Mouse (Mus musculus) thymus, adult 2 months (tissue): ENCODE measurements around the gene Odaph. TPM values are rescaled to one million over a fixed set of nuclear protein-coding genes. Genes with fewer than 3 reads are reported as not detected.
"Not testable (repeated sequence)": the region's sequence is repeated elsewhere in the genome, so short reads cannot be mapped to it uniquely, and the experiment has no call there.

Experiments
- DNase-seq: peaks from one replicate; pipeline ENCODE4 v3.0.0; 2021
- H3K27ac ChIP-seq: fragments of 200-500 bp; 2 replicates; pipeline ENCODE4 v1.5.1; 2012; ENCODE audit warnings: low read length, control low read depth; ENCODE audit not compliant: control insufficient read depth, insufficient read depth
- H3K27me3 ChIP-seq: fragments of 200-500 bp; 2 replicates; pipeline ENCODE4 v1.6.1; 2012; ENCODE audit warnings: mild to moderate bottlenecking, low read length, moderate library complexity, mixed read lengths; ENCODE audit not compliant: control insufficient read depth, insufficient read depth
- H3K36me3 ChIP-seq: fragments of 200-500 bp; 2 replicates; pipeline ENCODE4 v1.6.1; 2012; ENCODE audit warnings: mild to moderate bottlenecking, low read length, moderate library complexity; ENCODE audit not compliant: control insufficient read depth, insufficient read depth
- H3K4me1 ChIP-seq: fragments of 200-500 bp; replicated peaks from 2 replicates; pipeline ENCODE4 v1.6.1; 2012; ENCODE audit warnings: low read length; ENCODE audit not compliant: control insufficient read depth, insufficient read depth
- H3K4me3 ChIP-seq: fragments of 200-500 bp; 2 replicates; pipeline ENCODE4 v1.5.1; 2012; ENCODE audit warnings: mild to moderate bottlenecking, low read length, control low read depth, moderate library complexity; ENCODE audit not compliant: control insufficient read depth, insufficient read depth
- CTCF ChIP-seq: fragments of 200-500 bp; IDR thresholded peaks from 2 replicates; pipeline ENCODE4 v1.5.1; 2012; ENCODE audit warnings: mild to moderate bottlenecking, control low read depth, low read length, moderate library complexity, borderline replicate concordance; ENCODE audit not compliant: control insufficient read depth, poor library complexity, insufficient read depth; ENCODE audit errors: extremely low read depth
- POLR2A ChIP-seq: fragments of 200-500 bp; IDR thresholded peaks from 2 replicates; pipeline ENCODE4 v1.6.1; 2012; ENCODE audit warnings: mild to moderate bottlenecking, low read length, control low read depth, moderate library complexity; ENCODE audit not compliant: control insufficient read depth, poor library complexity, insufficient read depth; ENCODE audit errors: extremely low read depth
- WGBS: fragments of 180-500 bp; shearing (Covaris S2); methylation state at CpG from one replicate; pipeline ENCODE4 v1.1.7; 2018; 5-methylcytosine and 5-hydroxymethylcytosine counted together
- polyA plus RNA-seq: library from polyadenylated mRNA; depleted of rRNA; stranded (reverse); fragments of >200 nt; gene quantifications from 2 replicates; pipeline ENCODE4 v1.2.3, GENCODE M21; 2012; rRNA removed

The Odaph gene
- polyA plus RNA-seq = not detected in 2 replicates

DNA sequence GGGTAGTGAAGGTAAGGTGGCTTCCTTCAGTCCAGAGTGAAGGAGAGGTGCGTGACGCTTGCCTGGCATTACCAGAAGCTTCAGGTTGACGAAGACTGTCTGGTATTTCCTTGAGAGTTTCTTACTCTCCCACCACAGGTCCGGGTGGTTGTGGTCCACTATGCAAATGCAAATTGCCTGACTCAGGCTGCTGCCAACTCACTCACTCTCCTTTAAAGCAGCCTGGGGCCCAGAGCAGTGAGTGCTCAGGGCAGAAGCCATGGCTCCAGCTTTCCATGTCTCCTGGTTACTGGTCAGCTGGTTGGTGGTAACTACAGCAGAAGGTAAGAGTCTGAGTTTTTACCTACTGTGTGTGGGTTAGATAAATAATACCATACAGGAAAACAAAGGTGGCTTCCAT, at the start of gene Odaph:
Odaph (plus strand) TSS at position 240 of the 400 bp plus-strand sequence.
- no peaks in the 10 kb centered on the region for H3K27me3 ChIP-seq
- TF ChIP-seq POLR2A (no peak), CTCF (no peak)
- H3K4me1 ChIP-seq = no peaks in the 10 kb centered on the region
- no peaks in the 10 kb centered on the region for H3K36me3 ChIP-seq
- WGBS = 84% methylated on average over 4 of the region's 4 CpGs
- H3K27ac ChIP-seq = no peak within 1 kb of the TSS
- no peak for DNase-seq
- H3K4me3 ChIP-seq = no peak within 1 kb of the TSS

DNA sequence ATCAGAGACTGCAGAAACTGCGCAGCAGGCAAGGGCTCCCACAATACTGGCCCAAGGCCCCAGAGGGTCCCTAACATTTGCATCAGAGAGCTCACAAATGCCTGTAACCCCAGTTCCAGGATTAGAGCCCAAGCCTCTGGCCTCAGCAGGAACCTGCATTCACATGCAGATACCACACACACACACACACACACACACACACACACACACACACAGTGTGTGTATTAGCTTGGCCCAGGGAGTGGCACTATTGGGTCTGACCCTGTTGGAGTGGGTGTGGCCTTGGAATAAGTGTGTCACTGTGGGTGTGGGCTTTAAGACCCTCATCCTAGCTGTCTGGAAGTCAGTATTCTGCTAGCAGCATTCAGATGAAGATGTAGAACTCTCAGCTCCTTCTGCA, 41.7 kb upstream of the Odaph start:
- H3K27ac ChIP-seq, H3K27me3 ChIP-seq, H3K4me3 ChIP-seq, H3K4me1 ChIP-seq, DNase-seq: not testable (repeated sequence)
- peaks cover 41% of the 10 kb centered on the region for H3K36me3 ChIP-seq
- 100% methylated on average over 1 of the region's 1 CpGs for WGBS

DNA sequence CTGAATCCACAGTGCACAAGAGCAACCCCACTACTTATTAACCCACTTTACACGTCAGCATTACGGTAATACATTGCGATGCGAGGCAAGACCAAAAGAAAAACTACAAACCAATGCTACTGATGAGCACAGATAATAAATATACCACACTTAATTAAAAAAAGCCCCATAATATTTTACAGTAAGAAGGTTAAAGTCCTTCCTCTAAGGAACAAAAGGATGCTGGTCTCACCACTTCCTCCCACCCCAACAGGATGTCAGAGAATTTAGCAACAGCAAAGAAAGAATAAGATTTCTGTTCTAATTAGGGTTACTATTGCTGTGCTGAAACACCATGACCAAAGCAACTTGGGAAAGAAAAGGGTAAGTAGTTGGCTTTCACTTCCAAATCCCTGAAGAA, 40.3 kb upstream of the Odaph start:
- TF ChIP-seq POLR2A (no peak), CTCF (no peak)
- H3K4me3 ChIP-seq = no peak overlapping the region
- 72% methylated on average over 4 of the region's 4 CpGs for WGBS
- H3K27ac ChIP-seq = no peak overlapping the region
- peaks cover 51% of the 10 kb centered on the region for H3K36me3 ChIP-seq
- DNase-seq = no peak
- H3K27me3 ChIP-seq = no peaks in the 10 kb centered on the region
- H3K4me1 ChIP-seq = no peaks in the 10 kb centered on the region

DNA sequence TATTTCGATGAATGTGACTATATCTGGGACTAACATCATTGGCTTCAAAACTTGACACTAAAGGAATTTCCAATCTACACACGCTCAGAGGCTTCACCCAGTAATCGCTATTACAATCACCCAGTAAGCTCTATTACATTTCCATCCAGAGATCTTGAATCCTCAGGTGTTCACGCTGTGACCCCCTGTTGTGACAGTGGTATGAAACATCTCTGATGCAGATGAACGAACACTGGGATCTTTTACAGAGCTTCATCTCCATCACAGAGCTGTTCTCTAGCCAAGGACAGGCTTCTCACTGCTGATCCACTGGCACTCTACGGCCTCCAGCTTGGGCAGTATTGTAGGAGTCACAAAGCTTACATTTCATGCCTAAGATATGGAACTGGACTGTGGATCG, 37.8 kb upstream of the Odaph start:
- WGBS = 98% methylated on average over 7 of the region's 7 CpGs
- peaks cover 73% of the 10 kb centered on the region for H3K36me3 ChIP-seq
- no peaks in the 10 kb centered on the region for H3K4me1 ChIP-seq
- no peak for DNase-seq
- H3K27ac ChIP-seq = no peak overlapping the region
- H3K27me3 ChIP-seq = no peaks in the 10 kb centered on the region
- H3K4me3 ChIP-seq = no peak overlapping the region
- TF ChIP-seq POLR2A = no peak
- TF ChIP-seq CTCF = no peak

DNA sequence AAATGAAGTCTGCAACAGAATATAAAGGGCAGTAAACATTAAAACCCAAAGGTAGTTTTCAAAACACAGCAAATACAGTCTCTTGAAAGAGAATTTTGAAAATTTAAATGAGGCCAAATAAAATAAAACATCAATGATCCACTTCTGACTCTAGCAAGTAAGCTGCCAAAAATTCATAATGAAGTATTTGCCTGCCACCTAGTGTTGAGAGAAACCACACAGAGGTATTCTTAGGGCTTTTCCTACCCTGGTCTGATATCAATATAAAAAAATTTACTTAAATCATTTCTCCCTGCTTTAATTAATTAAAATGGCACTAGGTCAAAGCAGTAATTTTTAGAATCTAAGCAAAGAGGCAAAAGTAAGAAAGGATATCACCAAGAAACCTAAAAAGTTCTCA, 35.9 kb upstream of the Odaph start:
- H3K36me3 ChIP-seq = peaks cover 83% of the 10 kb centered on the region
- no peak for DNase-seq
- no peaks in the 10 kb centered on the region for H3K27me3 ChIP-seq
- no peak overlapping the region for H3K4me3 ChIP-seq
- H3K27ac ChIP-seq = no peak overlapping the region
- TF ChIP-seq POLR2A (no peak), CTCF (no peak)
- no peaks in the 10 kb centered on the region for H3K4me1 ChIP-seq

DNA sequence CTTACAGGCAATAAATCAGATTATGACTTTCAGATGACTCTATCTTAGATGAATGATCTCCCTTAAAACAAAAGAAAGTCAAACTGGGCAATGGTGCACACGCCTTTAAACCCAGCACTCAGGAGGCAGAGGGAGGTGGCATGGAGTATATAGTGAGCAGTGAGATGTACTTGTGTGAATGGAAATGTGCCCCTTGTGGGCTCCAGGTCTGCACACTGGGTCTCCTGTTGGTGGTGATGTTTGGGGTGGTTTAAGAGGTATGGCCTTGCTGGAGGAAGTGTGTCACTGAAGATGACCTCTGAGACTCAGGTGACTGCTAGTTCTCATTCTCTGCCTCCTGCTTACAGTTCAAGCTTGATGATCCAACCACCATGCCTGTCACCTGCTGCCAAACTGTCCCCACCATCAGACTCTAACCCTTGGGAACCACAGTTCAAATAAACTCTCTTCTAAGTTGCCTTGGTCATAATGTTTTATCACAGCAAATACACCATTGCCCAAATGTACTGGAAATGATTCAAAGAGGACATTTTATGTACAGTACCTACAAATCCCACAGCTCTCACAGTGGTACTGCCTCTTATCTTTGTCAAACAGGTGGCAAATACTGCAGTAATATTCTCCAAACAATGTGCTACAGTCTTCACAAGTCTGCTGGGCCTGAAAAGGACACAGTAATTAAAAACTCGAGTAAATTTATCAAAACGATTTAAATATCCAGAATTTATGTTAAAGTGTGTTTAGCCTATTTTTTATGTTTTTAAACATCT, 30.1 kb upstream of the Odaph start:
- no peak overlapping the region for H3K4me3 ChIP-seq
- no peak for DNase-seq
- H3K36me3 ChIP-seq = peaks cover 42% of the 10 kb centered on the region
- peaks cover 6% of the 10 kb centered on the region for H3K4me1 ChIP-seq
- 96% methylated on average over 3 of the region's 3 CpGs for WGBS
- no peak overlapping the region for H3K27ac ChIP-seq
- no peaks in the 10 kb centered on the region for H3K27me3 ChIP-seq
- TF ChIP-seq POLR2A (no peak), CTCF (no peak)

DNA sequence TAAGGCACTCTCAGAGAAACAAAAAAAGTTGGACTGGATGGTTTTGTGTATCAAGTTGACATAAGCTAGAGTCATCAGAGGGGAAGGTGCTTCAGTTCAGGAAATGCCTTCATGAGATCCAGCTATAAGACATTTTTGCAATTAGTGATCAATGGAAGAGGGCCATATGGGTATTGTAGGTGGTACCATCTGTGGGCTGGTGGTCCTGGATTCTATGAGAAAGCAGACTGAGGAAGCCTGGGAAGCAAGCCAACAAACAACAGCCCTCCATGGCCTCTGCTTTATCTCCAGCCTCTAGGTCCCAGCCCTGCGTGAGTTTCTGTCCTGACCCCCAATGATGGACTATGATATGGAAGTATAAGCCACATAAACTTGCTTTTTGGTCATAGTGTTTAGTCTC, 28.2 kb upstream of the Odaph start:
- H3K4me3 ChIP-seq = no peak overlapping the region
- 100% methylated on average over 1 of the region's 1 CpGs for WGBS
- no peak for DNase-seq

More for the DNA sequence above, 28.2 kb upstream of the Odaph start:
- peaks cover 6% of the 10 kb centered on the region for H3K4me1 ChIP-seq
- TF ChIP-seq POLR2A (no peak), CTCF (no peak)
- H3K27me3 ChIP-seq = no peaks in the 10 kb centered on the region
- no peak overlapping the region for H3K27ac ChIP-seq
- peaks cover 24% of the 10 kb centered on the region for H3K36me3 ChIP-seq
